9 mouse cellular contexts compared by ENCODE assay signal in genomic region chr6:22968073-22968472, GRCm38 (mm10).
DNase-seq lines count a peak whose midpoint lies in the region; ATAC-seq and TF ChIP-seq lines count a peak whose summit lies in the region.
"Had no signal": no experiment of that assay in that cellular context is flagged by ENCODE, and none has a peak within 500 bp of the region (broad histone marks: within the 10 kb centered on the region; RNA-seq: fewer than 3 reads in every experiment).

No protein-coding gene starts in this region.

- TF ChIP-seq CTCF in E14TG2a.4 (conservative IDR thresholded peaks at IDR 0.05; ENCODE audit: low read length): peak; percentile 73

- no peaks in the 10 kb centered on the region for H3K36me3 ChIP-seq in E14TG2a.4 (ENCODE audit: insufficient read depth, low read length)
- H3K36me3 ChIP-seq: embryonic facial prominence, embryonic 12.5 days had no signal

- no peaks in the 10 kb centered on the region for H3K9me3 ChIP-seq in E14TG2a.4 (ENCODE audit: low read length)
- H3K9me3 ChIP-seq: embryonic facial prominence, embryonic 12.5 days had no signal

- no peak for ATAC-seq in activated CD4-positive, CD25-positive, alpha-beta regulatory T cell, adult 4 months

- H3K27me3 ChIP-seq in E14TG2a.4 (ENCODE audit: insufficient read depth, low read length): no peaks in the 10 kb centered on the region
- H3K27me3 ChIP-seq: embryonic facial prominence, embryonic 12.5 days had no signal

- H3K4me3 ChIP-seq in E14TG2a.4 (replicated peaks; ENCODE audit: low read length): no peak overlapping the region
- H3K4me3 ChIP-seq: embryonic facial prominence, embryonic 12.5 days had no signal

- peak; percentile 11 for DNase-seq in layer of hippocampus, adult 11-12 months (ENCODE audit: low spot score)
- DNase-seq in layer of hippocampus, postnatal 10 days (ENCODE audit: low spot score in 2 of 2): no peak
- DNase-seq in NIH3T3 (ENCODE audit: low read depth): peak; percentile 50
- DNase-seq in forelimb bud, embryonic 11.5 days (ENCODE audit: low read depth, low spot score): peak; percentile 4
- no peak for DNase-seq in gastrocnemius, postnatal 25 days
- DNase-seq: thymus, adult 2 months had no signal

- H3K4me1 ChIP-seq in E14TG2a.4 (replicated peaks; ENCODE audit: low read depth, low read length): no peaks in the 10 kb centered on the region
- H3K4me1 ChIP-seq: embryonic facial prominence, embryonic 12.5 days had no signal

Comparison
In these comparisons a context has a peak if more than half of its experiments do, and no peak if none do; other contexts are left out.
1. DNase-seq: peak in layer of hippocampus, adult 11-12 months (single experiment), NIH3T3 (single experiment) and forelimb bud, embryonic 11.5 days (single experiment); none in layer of hippocampus, postnatal 10 days (0 of 2) and gastrocnemius, postnatal 25 days (single experiment).